Mouse (Mus musculus): ENCODE data around the gene Mmp20.
A peak's percentile ranks its signal among the peaks of the same experiment; 100 is the strongest.

Gene Mmp20

GRCm38 (mm10) chr9:7689799-7690198 is 61.8 kb downstream of the Mmp20 start:
- DNase-seq (ENCODE audit: extremely low read depth, low read depth): no peak

- DNase-seq (ENCODE audit: extremely low read depth, low read depth): no peak
These were observed 63.8 kb downstream of the Mmp20 start, which contains the start of gene Mmp7 for GRCm38 (mm10) chr9:7691790-7692189. Gene Mmp7 (plus strand): TSS chr9:7692090.

- no peak for DNase-seq (ENCODE audit: extremely low read depth, low read depth)
These were observed 65.9 kb downstream of the Mmp20 start for GRCm38 (mm10) chr9:7693961-7694360.

GRCm38 (mm10) chr9:7695646-7696045 is 67.6 kb downstream of the Mmp20 start:
- DNase-seq (ENCODE audit: extremely low read depth, low read depth): no peak

GRCm38 (mm10) chr9:7708698-7709097 is 80.7 kb downstream of the Mmp20 start:
- DNase-seq (ENCODE audit: extremely low read depth, low read depth): no peak

GRCm38 (mm10) chr9:7711196-7711595 is 83.2 kb downstream of the Mmp20 start:
- no peak for DNase-seq (ENCODE audit: extremely low read depth, low read depth)

GRCm38 (mm10) chr9:7714062-7714907 is 86.3 kb downstream of the Mmp20 start:
- DNase-seq (ENCODE audit: extremely low read depth, low read depth): peak; percentile 50

- no peak for DNase-seq (ENCODE audit: extremely low read depth, low read depth)
These were observed 86.8 kb downstream of the Mmp20 start for GRCm38 (mm10) chr9:7714908-7715175.

GRCm38 (mm10) chr9:7721543-7721942 is 93.5 kb downstream of the Mmp20 start:
- no peak for DNase-seq (ENCODE audit: extremely low read depth, low read depth)

Data from MEL-GATA-1-ER (cell line).